Mouse (Mus musculus) hematopoietic stem cell, adult 5-6 weeks (primary cell): ENCODE measurements around the gene Sppl2c. TPM values are rescaled to one million over a fixed set of nuclear protein-coding genes. Genes with fewer than 3 reads are reported as not detected.

Source experiments
- ATAC-seq, 2 experiments: fragments of 125-278 bp in 1 of 2; replicated peaks in 1 of 2; 2 replicates each; pipeline ENCODE4 v1.8.0; 2016 to 2017; ENCODE audit warnings: inconsistent platforms in 2 of 2, mild to moderate bottlenecking in 2 of 2, moderate number of reproducible peaks in 2 of 2, low read depth in 1 of 2, moderate TSS enrichment in 1 of 2; ENCODE audit not compliant: low FRiP score in 2 of 2, poor library complexity in 2 of 2, severe bottlenecking in 2 of 2, insufficient read depth in 1 of 2, low TSS enrichment in 1 of 2
- total RNA-seq: library from RNA; stranded (forward); fragments of 172-1452, 232-1000 nt; gene quantifications from 2 replicates; pipeline ENCODE4 v1.2.3, GENCODE M21; 2017

Sppl2c gene
- total RNA-seq: not detected in 2 replicates

- no peak for ATAC-seq
Measured at GRCm38 (mm10) chr11:104186135-104186836, at the start of gene Sppl2c. Gene Sppl2c, plus strand, starts transcription at chr11:104186327.

DNA sequence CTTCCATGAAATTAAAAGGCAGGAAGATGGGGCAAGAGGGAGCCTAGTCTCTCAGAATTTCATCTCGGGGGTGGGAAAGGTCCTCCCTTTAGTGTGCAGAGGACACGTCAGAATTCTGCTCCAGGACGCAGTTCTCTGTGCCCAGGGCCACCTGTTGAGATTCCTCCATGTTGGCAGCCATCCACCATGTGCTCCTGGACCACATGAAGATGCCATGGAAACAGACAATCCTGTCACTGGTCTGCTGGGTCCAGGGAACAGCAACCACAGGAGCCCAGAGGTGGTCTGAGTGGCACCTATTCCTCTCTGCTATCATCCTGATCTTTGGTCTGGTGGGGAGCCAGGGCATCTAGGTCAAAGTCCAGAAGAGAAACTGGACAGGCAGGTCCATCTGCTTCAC lies 47.2 kb upstream of the Sppl2c start:
- ATAC-seq: no peak

DNA sequence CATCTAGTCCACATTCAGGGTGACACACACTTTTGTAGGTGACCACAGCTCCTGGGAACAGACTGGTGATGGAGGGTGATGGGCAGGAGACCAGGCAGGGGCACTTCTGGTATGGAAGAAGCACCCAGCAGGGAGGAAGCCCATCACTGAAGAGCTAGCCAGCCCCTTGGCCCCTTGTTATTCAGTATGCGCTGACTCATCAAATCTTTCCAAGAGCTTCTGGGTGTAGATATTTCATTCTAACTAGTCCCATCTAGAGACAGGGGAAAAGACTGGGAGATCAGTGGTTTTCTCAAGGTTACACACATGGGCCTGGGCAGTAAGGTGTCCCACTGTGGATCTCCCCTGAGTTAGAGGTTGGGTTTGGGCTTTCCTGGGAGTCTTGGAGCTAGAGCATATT lies 41.2 kb upstream of the Sppl2c start:
- ATAC-seq: no peak

- no peak for ATAC-seq
Measured at GRCm38 (mm10) chr11:104148787-104149186, 37.3 kb upstream of the Sppl2c start.

DNA sequence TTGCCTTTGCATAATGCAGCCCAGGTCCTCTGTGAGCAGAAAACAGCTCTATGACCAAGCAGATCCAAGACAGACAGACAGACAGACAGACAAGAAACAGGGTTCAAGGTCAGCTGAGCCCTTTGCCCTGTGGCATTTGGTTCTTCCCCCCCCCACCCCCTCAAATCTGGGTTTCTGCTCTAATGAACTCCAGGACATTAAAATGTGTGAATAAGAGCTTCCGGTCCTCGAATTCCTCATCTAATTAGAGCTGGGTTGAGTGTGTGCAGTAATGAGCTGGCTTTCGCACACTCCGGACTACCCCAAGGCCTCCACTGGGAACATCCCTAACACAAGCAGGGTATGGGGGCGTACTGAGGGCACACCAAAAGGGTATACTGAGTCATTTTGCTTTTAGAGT lies 35.2 kb upstream of the Sppl2c start:
- no peak for ATAC-seq

- ATAC-seq: no peak
Measured at GRCm38 (mm10) chr11:104154332-104154731, 31.8 kb upstream of the Sppl2c start.

GRCm38 (mm10) chr11:104154820-104155635 lies 31.1 kb upstream of the Sppl2c start:
- ATAC-seq: no peak

DNA sequence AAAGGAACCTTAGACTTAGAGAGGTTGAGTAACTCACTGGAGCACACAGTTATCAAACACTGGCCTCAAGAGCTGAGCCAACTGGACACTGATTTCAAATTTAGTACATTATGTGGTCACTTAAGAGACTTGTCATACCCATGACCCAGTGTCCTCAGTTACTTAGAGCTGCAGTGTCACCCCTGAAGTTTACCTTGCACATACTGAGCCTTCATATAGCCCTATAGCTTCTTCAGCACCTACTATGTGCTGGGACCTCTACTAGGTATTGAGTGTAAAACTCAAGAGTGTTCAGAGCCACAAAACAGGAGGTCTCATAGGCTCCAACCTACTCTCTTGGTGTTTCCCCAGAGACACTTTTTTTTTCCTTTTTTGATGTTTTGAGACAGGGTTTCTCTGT lies 30.2 kb upstream of the Sppl2c start:
- ATAC-seq: no peak

DNA sequence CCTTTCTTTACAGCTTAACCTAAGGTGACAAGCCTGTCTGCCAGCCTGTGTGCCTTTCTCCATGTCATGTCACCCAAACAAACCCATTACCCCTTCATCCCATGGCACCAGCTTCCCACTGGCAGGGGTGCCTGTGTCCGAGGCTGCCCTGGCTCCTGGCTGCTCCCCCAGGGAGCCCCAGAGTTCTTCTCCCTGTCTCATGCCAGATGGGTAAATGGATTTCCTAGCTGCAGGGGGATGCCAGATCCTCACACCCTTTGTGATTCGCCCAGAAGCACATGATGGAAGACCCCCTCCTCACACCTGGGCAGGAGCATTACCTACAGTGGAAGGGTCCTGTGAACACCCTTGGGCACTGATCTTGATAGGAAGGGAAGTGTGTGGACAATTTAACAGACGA lies 29.7 kb upstream of the Sppl2c start:
- no peak for ATAC-seq

DNA sequence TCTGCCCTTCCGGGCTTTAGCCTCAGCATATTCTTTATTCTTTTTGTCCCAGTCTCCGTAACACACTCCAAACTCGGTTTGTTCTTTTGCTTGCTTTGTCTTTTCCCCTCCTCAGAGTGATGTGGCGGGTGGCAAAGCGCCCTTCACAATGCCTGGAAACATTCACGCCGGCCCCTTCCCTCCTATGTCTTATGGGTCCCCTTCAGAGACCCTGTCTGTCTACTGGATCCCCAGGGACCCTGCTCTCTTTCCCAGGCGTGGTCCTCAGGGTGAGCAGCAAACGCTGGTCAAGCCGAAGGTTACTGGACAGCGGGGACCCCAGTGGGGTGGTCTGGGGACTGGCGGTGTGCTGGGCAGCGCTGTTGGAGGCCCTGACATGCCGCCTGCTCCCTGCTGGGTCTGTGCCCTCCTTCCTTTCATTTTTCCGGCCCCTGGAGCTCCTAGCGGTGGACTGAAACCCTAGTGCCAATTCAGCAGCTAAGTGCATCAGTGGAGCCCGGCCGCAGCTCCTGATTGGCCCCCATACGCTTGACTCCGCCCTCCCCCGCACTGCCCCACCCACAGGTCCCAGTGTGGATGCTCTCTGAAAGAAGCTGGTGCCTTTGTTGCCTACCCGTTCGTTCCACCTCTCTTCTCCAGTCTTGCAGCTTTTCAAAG lies 28.4 kb upstream of the Sppl2c start:
- 0 out of 4 replicates have a peak, but pooled peaks of 1 of the 2 experiments have one; percentile 36 for ATAC-seq

DNA sequence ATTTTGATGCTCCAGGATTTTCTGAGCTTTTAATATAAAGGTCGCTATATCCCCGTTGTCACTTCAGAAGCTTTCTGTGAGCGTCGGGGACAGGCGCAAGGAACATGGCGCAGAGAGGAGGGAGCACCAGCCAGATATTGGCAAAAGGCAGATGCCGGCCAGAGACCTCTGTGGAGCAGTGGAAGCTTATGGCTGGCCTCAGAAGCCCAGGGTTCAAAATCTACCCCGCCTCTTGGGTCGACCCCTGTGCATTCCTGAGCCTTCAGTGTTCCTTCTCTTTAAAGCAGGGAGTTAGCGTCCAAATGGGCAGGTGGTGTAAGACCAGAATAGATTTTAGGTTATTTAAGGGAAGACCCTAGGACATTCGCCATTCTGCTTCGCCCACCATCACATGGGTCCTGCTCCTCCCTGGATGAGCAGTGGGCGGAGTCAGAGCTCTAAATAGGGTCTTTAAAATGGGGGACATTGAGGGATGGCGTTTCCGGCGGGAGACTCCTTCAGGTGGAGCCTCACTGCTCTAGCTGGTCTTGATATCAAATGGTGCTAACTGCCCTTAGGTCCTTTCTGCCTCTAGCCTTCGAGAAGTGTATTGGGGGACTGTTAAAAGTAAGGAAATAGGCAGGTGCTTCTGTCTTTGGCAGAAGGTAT lies 27.7 kb upstream of the Sppl2c start:
- ATAC-seq: no peak

DNA sequence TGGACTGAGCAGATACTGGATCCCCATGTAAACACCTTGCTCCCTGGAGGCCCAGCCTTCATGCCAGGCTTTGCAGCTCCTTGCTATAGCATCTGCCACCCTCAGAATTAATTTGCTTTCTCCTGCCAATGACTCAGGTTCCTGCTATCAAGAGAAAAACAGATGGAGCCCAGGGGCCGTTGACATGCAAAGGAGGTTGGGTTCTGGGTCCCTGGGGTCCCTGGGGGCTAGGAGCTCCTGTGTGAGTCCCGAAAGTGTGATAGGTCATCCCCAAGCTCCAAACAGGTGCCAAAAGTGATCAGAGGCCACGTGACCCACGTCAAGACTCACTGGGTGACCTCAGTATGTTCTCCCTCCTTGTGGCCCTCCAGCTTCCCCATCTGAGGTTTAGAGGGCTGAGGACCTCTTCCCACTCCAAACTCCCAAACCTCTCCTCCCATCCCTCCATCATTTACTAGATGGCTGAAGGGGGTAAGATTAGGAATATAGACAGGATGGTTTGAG lies 26.3 kb upstream of the Sppl2c start:
- no peak for ATAC-seq

DNA sequence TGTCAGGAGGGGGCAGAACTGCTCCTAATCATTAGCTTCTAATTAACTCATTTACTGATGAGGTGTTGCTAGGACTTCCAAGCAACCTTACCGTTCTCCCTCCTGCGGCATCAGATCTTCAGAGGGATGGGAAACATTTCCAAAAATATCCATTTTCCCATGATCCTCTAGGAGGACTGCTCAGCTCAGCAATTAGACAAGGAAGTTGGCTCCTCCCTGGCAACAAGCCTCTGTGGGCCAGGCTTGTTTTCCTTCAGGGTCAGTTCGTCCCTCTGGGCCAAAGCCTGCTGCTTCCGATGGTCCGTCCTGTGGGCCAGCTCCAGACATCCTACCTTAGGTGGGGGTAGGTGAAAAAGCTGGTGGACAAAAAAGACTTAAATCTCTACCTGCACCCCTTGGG lies 25.0 kb upstream of the Sppl2c start:
- no peak for ATAC-seq

- ATAC-seq: no peak
Measured at GRCm38 (mm10) chr11:104164257-104164656, 21.9 kb upstream of the Sppl2c start.

DNA sequence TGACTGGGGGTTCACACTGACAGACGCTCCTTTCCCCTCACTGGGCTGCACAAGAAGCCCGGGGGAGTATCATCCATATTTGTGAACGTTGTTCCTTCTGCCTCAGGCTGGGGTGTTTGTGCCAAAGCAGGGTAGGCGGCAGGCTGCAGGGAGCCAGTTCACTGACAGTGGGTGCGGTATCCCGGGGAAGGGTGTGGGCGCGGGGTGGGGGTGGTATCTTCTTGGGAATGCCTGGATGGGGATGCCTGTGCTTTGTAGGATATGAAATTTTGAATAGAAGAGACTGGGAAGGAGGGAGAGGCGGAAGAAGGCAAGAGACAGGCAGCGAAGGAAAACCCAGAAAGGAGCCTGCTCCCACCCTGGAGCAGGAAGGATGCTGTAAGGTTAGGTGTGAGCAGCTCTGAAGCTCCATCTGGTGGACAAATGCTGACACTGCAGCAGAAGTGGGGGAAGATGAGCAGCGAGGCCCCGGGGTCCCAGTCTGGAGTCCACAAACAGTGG lies 14.8 kb upstream of the Sppl2c start:
- peak; percentile 55; a peak in 2 of 4 replicates for ATAC-seq

- ATAC-seq: no peak
Measured at GRCm38 (mm10) chr11:104178893-104179292, 7.2 kb upstream of the Sppl2c start.

DNA sequence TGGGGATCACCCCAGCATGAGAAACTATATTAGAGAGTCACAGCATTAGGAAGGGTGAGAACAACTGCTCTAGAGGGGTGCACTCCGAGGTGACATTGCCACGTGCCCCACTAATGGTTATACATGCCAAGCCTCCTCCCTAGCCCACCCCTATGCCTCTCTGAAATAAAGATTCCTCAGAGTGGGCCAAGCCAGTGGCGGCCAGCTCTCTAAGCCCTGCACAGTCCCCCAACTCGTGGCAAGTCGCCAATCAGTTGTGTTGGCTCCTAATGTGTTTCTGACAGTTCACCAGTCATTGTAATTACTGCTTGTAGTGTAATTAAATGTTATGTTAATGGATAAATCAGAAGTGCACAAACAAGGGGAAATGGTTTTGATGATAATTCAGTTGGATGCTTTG lies 6.3 kb upstream of the Sppl2c start:
- ATAC-seq: no peak
